Mouse (Mus musculus): ENCODE measurements at regions not wholly inside any gene's neighbourhood (a gene's known extent, or its start where the extent isn't known, plus 50 kb on each side); places are given as distances from the start of the nearest gene placed in this dataset.

DNA sequence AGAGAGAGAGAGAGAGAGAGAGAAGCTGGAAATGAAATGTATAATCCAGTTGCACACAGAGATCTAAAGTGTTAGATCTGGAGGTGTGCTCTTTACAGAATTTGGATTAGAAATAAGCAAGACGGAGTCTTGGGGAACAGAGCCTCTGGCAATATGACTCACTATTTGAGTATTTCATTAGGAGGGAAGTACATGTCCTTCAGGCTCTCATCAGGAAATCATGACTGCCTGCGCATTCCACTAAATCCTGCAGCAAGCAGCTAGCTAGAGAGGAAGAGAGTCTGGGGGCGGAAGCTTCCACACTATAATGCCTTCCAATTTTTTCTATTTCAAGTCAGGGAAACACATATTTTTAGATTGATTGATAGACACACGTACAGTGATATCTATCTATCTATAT is 58.1 kb upstream of the Efna5 start:
- H3K4me3 ChIP-seq (ENCODE audit: insufficient read depth, low read length) = no peak overlapping the region
- TF ChIP-seq POLR2A (IDR thresholded peaks at IDR 0.05; ENCODE audit: extremely low read depth, insufficient read depth, low read length) (no peak), CTCF (IDR thresholded peaks at IDR 0.05; ENCODE audit: extremely low read depth, insufficient read depth, low read length) (no peak)
- no peak overlapping the region for H3K27ac ChIP-seq (ENCODE audit: insufficient read depth, low read length)
- no peaks in the 10 kb centered on the region for H3K4me1 ChIP-seq (ENCODE audit: control insufficient read depth, insufficient read depth, low read length)

Data from cortical plate, adult 2 months (tissue).